Mouse (Mus musculus): ENCODE results near the gene Dnajc5. TPM values are rescaled to one million over a fixed set of nuclear protein-coding genes. Genes with fewer than 3 reads are reported as not detected.

Dnajc5 gene
- polyA plus RNA-seq, 1 experiment from 2014 or later = 45.0 TPM

Small RNA genes within 50 kb of the gene (microRNA-seq; reads per million reads assigned to microRNA genes)
- not detected for gene Mir7006

Other genes starting within 250 kb of the Dnajc5 start
- 13.0 and 14.4 TPM in 2 replicates for gene Gmeb2, start 232.4 kb upstream of the Dnajc5 start, polyA plus RNA-seq (2016; fragmentation: Nextera tagmentation; extraction: Ambion mirVana)
- 0.18 TPM in 1 of 2 replicates, not detected in the other for gene Stmn3, start 206.0 kb upstream of the Dnajc5 start, polyA plus RNA-seq (2016; fragmentation: Nextera tagmentation; extraction: Ambion mirVana)
- 39.8 and 40.4 TPM in 2 replicates for gene Rtel1, start 200.7 kb upstream of the Dnajc5 start, polyA plus RNA-seq (2016; fragmentation: Nextera tagmentation; extraction: Ambion mirVana)
- gene Zgpat, start 155.6 kb upstream of the Dnajc5 start, polyA plus RNA-seq (2016; fragmentation: Nextera tagmentation; extraction: Ambion mirVana) = 22.6 and 23.9 TPM in 2 replicates
- 34.4 and 36.7 TPM in 2 replicates for gene Arfrp1, start 155.1 kb upstream of the Dnajc5 start, polyA plus RNA-seq (2016; fragmentation: Nextera tagmentation; extraction: Ambion mirVana)
- gene Lime1, start 140.4 kb upstream of the Dnajc5 start, polyA plus RNA-seq (2016; fragmentation: Nextera tagmentation; extraction: Ambion mirVana) = 10.3 and 12.1 TPM in 2 replicates
- 15.5 and 16.9 TPM in 2 replicates for gene Zbtb46, start 61.1 kb upstream of the Dnajc5 start, polyA plus RNA-seq (2016; fragmentation: Nextera tagmentation; extraction: Ambion mirVana)
- 0.12 TPM in 1 of 2 replicates, not detected in the other for gene Abhd16b, start 27.3 kb upstream of the Dnajc5 start, polyA plus RNA-seq (2016; fragmentation: Nextera tagmentation; extraction: Ambion mirVana)
- gene Tpd52l2, start 23.3 kb upstream of the Dnajc5 start, polyA plus RNA-seq (2016; fragmentation: Nextera tagmentation; extraction: Ambion mirVana) = 93.4 and 95.8 TPM in 2 replicates
- gene Uckl1, start 64.4 kb downstream of the Dnajc5 start, polyA plus RNA-seq (2016; fragmentation: Nextera tagmentation; extraction: Ambion mirVana) = 30.7 and 32.7 TPM in 2 replicates
- 45.6 and 48.2 TPM in 2 replicates for gene Prpf6, start 71.4 kb downstream of the Dnajc5 start, polyA plus RNA-seq (2016; fragmentation: Nextera tagmentation; extraction: Ambion mirVana)
- 22.2 and 23.4 TPM in 2 replicates for gene Zfp512b, start 72.3 kb downstream of the Dnajc5 start, polyA plus RNA-seq (2016; fragmentation: Nextera tagmentation; extraction: Ambion mirVana)
- gene Samd10, start 78.7 kb downstream of the Dnajc5 start, polyA plus RNA-seq (2016; fragmentation: Nextera tagmentation; extraction: Ambion mirVana) = 2.8 and 3.0 TPM in 2 replicates
- gene Gm29797, start 136.5 kb downstream of the Dnajc5 start, polyA plus RNA-seq (2016; fragmentation: Nextera tagmentation; extraction: Ambion mirVana) = not detected in 2 replicates
- 9.4 and 10.4 TPM in 2 replicates for gene Sox18, start 151.2 kb downstream of the Dnajc5 start, polyA plus RNA-seq (2016; fragmentation: Nextera tagmentation; extraction: Ambion mirVana)
- 4.6 and 4.7 TPM in 2 replicates for gene Tcea2, start 159.8 kb downstream of the Dnajc5 start, polyA plus RNA-seq (2016; fragmentation: Nextera tagmentation; extraction: Ambion mirVana)
- gene Rgs19, start 173.5 kb downstream of the Dnajc5 start, polyA plus RNA-seq (2016; fragmentation: Nextera tagmentation; extraction: Ambion mirVana) = 24.0 and 26.9 TPM in 2 replicates
- gene Lkaaear1, start 178.0 kb downstream of the Dnajc5 start, polyA plus RNA-seq (2016; fragmentation: Nextera tagmentation; extraction: Ambion mirVana) = not detected in 2 replicates
- gene Oprl1, start 194.5 kb downstream of the Dnajc5 start, polyA plus RNA-seq (2016; fragmentation: Nextera tagmentation; extraction: Ambion mirVana) = 0.89 and 0.94 TPM in 2 replicates
- gene Myt1, start 242.8 kb downstream of the Dnajc5 start, polyA plus RNA-seq (2016; fragmentation: Nextera tagmentation; extraction: Ambion mirVana) = 0.07 TPM in 1 of 2 replicates, not detected in the other